Mouse (Mus musculus) adrenal gland, adult 8-10 months (tissue): ENCODE results near the gene Fgl2. TPM values are rescaled to one million over a fixed set of nuclear protein-coding genes. Genes with fewer than 3 reads are reported as not detected.
"Not testable (repeated sequence)": the region's sequence is repeated elsewhere in the genome, so short reads cannot be mapped to it uniquely, and the experiment has no call there.

ENCODE experiments used
- DNase-seq: peaks from one replicate; pipeline ENCODE4 v3.0.0; 2022
- total RNA-seq, 4 experiments: library from RNA; stranded (reverse); gene quantifications; 2 replicates each; pipeline ENCODE4 v1.2.4; 2022

Fgl2 gene
- 10 to 100 TPM in 2 of 4 experiments, 1 to 10 TPM in 2; 6.8 to 19.1 (median 11.5) TPM for total RNA-seq

DNA sequence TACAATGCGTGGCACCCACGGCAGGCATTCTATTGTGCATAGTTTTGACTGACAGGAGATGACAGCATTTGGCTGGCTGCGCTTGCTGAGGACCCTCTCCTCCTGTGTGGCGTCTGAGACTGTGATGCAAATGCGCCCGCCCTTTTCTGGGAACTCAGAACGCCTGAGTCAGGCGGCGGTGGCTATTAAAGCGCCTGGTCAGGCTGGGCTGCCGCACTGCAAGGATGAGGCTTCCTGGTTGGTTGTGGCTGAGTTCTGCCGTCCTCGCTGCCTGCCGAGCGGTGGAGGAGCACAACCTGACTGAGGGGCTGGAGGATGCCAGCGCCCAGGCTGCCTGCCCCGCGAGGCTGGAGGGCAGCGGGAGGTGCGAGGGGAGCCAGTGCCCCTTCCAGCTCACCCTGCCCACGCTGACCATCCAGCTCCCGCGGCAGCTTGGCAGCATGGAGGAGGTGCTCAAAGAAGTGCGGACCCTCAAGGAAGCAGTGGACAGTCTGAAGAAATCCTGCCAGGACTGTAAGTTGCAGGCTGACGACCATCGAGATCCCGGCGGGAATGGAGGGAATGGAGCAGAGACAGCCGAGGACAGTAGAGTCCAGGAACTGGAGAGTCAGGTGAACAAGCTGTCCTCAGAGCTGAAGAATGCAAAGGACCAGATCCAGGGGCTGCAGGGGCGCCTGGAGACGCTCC is at the start of gene Fgl2:
Fgl2 (plus strand) TSS at position 150 of the 687 bp plus-strand sequence.
- peak; percentile 12 for DNase-seq

DNA sequence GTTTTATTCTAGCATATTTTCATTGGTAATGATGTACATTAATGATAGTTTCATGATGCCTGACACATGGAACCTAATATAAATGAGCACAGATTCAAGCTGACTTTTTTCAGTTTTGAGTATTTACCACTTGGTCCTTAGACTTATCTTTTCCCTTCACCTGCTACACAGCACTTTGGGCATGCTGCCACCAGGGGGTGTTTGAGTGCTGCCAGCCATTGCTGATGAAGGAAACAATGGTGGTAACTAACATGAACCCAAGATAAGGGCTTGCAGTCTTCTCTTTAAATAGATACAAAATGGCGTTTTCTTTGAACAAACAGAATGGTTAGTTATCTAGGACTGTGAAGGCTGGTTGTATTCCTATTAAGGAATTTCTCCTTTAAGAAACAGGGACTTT is 45.9 kb upstream of the Fgl2 start:
- DNase-seq: peak; percentile 48

DNA sequence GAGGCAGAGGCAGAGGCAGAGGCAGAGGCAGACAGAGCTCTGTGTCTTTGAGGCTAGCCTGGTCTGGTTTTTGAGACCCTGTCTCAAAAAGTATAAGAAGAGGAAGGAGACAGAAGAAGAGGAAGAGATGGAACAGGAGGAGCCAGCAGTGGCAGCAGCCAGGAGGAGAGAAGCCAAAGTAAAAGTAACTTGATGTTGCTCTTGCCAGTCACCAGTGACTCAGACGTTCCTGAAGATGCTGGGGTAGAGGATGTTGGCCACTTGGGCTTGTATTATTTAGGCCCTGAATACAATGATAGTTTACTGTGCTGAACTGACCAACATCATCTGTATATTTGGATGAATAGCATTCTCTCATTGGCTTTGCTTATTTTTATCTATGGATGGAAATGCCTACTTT is 43.9 kb upstream of the Fgl2 start:
- DNase-seq: no peak

DNA sequence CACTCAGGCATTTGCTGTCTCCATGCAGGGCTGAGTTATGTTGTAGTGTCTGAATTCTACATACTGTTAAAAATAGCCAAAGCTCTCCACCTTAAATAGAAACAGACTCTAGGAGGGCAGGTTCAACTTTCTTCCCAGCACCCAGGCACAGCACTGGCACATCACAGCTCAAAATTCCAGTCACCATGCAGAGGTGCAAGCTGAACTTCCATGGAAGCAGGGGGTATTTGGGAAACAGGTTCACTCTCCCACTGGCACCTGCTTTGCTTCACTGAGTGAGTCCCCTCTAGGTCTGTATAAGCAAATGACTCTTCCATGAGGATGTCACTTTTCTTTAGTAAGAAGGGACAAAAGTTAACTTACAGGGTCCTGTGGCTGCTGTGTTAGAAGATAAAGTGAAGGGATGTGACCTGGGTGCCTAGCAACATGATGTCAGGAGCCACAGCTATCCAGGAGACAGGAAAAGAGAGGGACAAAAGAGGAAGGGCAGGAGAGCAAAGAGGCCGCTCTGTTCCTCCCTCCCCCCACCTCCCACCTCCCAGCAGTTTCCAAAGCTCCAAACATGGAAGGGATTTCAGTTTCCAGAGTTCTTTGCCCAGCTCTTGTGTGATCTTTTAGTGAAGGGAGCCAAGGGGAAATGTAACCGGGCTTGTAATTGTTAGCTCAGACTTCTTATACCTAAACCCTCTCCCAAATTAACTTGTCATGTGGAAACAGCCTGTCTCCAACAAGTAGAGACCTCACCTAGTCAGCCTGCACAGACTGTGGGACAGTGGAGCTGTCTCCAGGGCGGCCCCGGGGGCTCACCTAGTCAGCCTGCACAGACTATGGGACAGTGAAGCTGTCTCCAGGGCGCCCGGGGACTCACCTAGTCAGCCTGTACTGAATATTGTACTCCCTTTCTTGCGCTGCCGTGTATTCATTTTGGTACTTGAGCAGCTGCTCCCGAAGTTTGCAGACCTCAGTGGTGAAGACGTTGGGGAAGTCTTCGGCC is 42.5 kb upstream of the Fgl2 start:
- DNase-seq: no peak

DNA sequence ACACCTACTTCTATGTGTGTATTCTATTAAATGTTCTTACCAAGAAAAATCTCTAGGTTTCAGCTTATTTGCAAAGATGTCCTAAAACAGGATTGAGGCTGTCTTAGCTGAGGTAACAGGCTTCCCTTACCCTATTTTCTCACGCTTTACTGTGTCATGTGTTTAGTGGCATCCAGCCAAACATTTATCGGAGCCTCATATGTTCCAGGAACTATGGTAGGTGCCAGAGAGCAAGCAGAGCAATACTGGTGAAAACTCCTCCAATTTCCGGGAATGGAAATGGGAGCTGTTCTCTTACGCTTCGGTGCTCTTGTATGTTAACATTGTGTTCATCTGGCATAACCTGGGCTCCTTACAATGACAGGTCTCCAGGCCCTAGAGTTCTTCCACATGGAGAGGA is 40.8 kb upstream of the Fgl2 start:
- DNase-seq: no peak

GRCm38 (mm10) chr5:21332119-21332518 is 40.3 kb upstream of the Fgl2 start:
- DNase-seq: no peak

- DNase-seq: not testable (repeated sequence)
These were observed 30.2 kb upstream of the Fgl2 start for GRCm38 (mm10) chr5:21342265-21342664.

DNA sequence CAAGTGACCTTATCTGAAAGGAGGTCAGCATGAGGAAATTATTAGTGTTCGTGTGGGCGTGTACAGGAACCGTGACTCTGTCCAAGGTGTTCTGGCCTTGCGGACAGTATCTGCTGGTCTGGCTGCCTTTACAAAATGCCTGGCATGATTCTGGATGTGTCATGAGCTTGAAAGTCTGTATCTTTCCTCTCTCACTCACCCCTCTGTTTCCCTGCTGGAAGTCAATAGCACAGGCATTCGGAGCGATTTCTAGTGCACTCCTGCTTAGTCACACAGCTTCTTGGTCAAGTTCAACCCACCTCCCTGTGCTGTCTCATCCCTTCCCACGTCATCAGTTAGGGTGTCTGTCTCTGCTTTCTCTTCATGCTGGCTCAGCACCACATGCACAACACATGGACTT is 24.1 kb upstream of the Fgl2 start:
- peak; percentile 47 for DNase-seq

- DNase-seq: no peak
These were observed 20.8 kb upstream of the Fgl2 start for GRCm38 (mm10) chr5:21351678-21352077.

- DNase-seq: no peak
These were observed 13.8 kb upstream of the Fgl2 start for GRCm38 (mm10) chr5:21358648-21359047.

DNA sequence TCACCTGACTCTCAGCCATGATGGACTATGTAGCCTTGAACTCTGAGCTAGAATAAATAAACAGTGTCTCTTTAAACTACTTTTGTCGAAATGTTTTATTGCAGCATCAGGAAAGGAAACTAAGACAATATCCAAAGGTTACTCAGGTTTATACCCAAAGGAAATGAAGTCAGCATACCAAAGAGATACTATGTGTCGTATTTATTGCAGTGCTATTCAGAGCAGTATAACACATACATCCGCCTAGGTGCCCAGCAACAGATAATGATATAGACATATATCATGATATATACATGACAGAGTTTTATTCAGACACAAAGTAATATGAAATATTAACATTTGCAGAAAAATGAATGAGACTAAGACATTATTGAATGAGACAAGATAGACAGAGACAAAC is 9.1 kb upstream of the Fgl2 start:
- DNase-seq: no peak

DNA sequence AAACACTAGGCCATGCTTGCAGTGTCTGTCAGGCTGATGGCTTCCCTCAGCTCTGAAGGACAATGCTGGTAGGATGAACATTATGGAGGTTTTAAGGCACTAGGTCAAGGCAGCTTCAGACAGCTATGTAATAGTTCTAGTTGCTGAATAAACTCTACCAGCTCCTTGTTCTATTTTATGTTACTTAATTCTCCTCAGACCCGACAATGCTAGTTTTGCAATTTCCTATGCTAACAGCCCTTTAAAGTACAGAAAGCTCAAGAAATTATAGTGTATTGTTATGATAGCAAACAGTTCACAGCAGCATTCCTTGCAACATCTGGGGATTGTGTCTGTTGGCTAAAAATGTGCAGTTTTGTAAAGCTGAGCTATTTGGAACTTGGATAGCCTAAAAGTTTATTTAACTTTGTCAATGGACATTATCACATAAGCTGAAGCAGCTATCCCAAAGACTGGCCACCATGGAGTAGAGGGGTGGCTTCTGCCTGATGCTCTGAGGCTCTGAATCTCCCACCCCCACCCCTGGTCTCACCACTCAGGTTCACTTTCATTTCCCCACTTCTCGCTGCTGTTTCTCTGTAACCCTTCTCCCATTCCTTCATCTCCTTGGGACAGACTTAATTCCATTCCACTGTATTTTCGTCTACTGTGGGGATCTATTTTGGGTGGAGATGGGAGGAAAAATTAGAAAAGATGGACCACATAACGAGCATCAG is 5.9 kb upstream of the Fgl2 start:
- no peak for DNase-seq

DNA sequence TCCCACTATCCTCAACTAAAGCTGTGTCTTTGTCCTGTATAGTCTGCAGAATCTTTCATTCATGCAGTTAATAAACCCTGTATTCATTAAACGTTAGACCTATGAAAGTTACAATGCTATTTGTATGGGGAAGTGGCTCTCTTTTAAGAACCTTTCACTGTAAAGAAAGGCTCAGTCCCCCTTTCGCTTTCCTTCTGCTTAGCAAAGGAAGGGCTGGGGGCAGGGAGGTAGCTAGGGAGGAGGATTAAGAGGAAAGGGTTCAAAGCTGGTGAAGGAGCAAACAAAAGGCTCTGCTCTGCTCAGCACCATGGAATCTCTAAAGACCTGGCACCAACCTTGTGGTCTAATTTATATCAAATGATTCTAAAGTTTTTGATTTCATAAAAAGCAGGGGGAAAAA is 4.9 kb upstream of the Fgl2 start:
- no peak for DNase-seq

GRCm38 (mm10) chr5:21370218-21370947 is 2.1 kb upstream of the Fgl2 start:
- no peak for DNase-seq

GRCm38 (mm10) chr5:21371920-21372319 is 522 bp upstream of the Fgl2 start:
- DNase-seq: no peak

DNA sequence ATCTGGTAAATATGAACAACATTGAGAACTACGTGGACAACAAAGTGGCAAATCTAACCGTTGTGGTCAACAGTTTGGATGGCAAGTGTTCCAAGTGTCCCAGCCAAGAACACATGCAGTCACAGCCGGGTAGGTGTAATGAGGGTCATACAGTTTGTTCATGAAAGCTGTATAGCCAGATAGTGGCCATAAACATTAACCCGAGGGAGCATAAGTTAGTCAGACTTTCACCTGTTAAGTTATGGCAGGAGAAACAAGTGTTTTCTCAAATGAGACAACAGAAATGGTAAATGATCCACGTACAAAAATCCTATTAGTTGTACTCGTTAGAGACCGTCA is 707 bp downstream of the Fgl2 start:
- no peak for DNase-seq

- no peak for DNase-seq
These were observed 4.5 kb downstream of the Fgl2 start for GRCm38 (mm10) chr5:21376935-21377334.

- DNase-seq: no peak
These were observed 6.0 kb downstream of the Fgl2 start for GRCm38 (mm10) chr5:21378397-21378796.

GRCm38 (mm10) chr5:21381986-21382385 is 9.5 kb downstream of the Fgl2 start:
- DNase-seq: no peak

- no peak for DNase-seq
These were observed 10.2 kb downstream of the Fgl2 start for GRCm38 (mm10) chr5:21382678-21383077.

DNA sequence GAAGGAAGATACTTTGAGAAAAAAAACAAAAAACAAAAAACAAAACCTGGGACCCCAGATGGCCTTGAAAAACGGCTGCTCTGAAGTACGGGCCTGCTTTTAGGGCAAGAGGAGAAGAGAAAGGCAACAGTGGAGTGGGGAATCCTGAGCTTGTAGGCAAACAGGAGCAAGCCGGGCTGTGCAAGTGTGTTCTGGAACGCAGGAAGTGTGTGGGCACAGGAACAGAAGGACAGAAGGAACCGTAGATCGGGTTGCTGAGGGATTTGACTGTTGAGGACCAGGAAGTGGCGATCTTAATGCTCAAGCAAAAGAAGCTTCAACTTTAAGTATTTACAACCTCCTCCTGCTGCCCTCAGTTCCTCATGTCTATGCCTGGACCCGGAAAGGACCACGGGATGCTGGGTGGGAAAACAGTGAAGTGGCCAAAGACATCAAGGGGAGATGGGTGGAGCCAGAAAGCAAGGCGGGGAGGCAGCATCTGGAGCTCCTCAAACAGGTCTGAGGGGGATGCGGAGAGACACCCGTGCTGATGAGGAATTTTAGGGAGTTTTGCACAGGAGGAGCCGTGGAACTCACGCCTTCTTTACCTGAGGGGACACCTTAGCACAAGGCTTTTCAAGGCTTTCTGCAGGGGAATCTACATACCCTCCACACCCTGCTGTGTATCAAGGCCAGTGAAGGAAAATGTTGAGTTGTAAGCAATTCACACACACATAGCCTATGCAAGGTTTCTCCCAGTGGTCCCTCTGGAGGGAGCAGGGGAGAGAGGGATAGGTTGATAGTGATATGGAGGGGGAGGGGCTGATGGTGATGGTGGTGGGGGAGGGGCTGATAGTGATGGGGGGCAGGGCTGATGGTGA is 11.2 kb downstream of the Fgl2 start:
- DNase-seq: no peak
